Mouse (Mus musculus): Measurements from ENCODE around the gene Gbe1. TPM values are rescaled to one million over a fixed set of nuclear protein-coding genes. Genes with fewer than 3 reads are reported as not detected.

Gbe1 gene
- total RNA-seq, 1 experiment = 4.4 TPM

- H3K9me3 ChIP-seq (ENCODE audit: control insufficient read depth, insufficient read depth, low read depth, low read length) = no peaks in the 10 kb centered on the region
- no peak overlapping the region for H3K9ac ChIP-seq (ENCODE audit: insufficient read depth, low read depth, low read length, poor library complexity, severe bottlenecking)
- H3K27ac ChIP-seq (ENCODE audit: insufficient read depth, low read depth, low read length, poor library complexity, severe bottlenecking) = no peak overlapping the region
- H3K36me3 ChIP-seq (ENCODE audit: control insufficient read depth, insufficient read depth, low read length, poor library complexity, severe bottlenecking) = no peaks in the 10 kb centered on the region
- H3K4me1 ChIP-seq (ENCODE audit: control insufficient read depth in 2 of 2, insufficient read depth in 2 of 2, low read length in 2 of 2, poor library complexity in 1 of 2) = no peaks in the 10 kb centered on the region
- peak; percentile 51 for DNase-seq (ENCODE audit: low read depth, low spot score)
- in situ Hi-C loops (cut with MboI; ENCODE audit: low sequenced_read_pairs in 2 of 2, unreplicated experiment in 2 of 2) = loop anchor here in 1 of 2 experiments (10.0 kb wide), 1 partner anchor 144 kb away; no protein-coding TSS in a partner anchor
- no peak overlapping the region for H3K4me3 ChIP-seq (ENCODE audit: insufficient read depth in 1 of 2, low read depth in 1 of 2, low read length in 2 of 2, poor library complexity in 1 of 2, severe bottlenecking in 1 of 2)
- TF ChIP-seq ZC3H11A (IDR thresholded peaks at IDR 0.05; ENCODE audit: borderline replicate concordance, low read depth, low read length) = peak; percentile 58; the same call in 1 of the 2 replicates
- TF ChIP-seq CHD2 (IDR thresholded peaks at IDR 0.05; ENCODE audit: low read depth, low read length) = no peak
These were observed 254.9 kb downstream of the Gbe1 start for GRCm38 (mm10) chr16:70568341-70569265.

GRCm38 (mm10) chr16:70585964-70586363 lies 272.2 kb downstream of the Gbe1 start:
- DNase-seq (ENCODE audit: low read depth, low spot score) = no peak
- Histone ChIP-seq H3K9me3 (ENCODE audit: control insufficient read depth, insufficient read depth, low read depth, low read length) (no peaks in the 10 kb centered on the region), H3K27ac (ENCODE audit: insufficient read depth, low read depth, low read length, poor library complexity, severe bottlenecking) (no peak overlapping the region), H3K9ac (ENCODE audit: insufficient read depth, low read depth, low read length, poor library complexity, severe bottlenecking) (no peak overlapping the region), H3K4me3 (ENCODE audit: insufficient read depth in 1 of 2, low read depth in 1 of 2, low read length in 2 of 2, poor library complexity in 1 of 2, severe bottlenecking in 1 of 2) (no peak overlapping the region), H3K36me3 (ENCODE audit: control insufficient read depth, insufficient read depth, low read length, poor library complexity, severe bottlenecking) (no peaks in the 10 kb centered on the region), H3K4me1 (ENCODE audit: control insufficient read depth in 2 of 2, insufficient read depth in 2 of 2, low read length in 2 of 2, poor library complexity in 1 of 2) (no peaks in the 10 kb centered on the region)
- in situ Hi-C loops (cut with MboI; ENCODE audit: low sequenced_read_pairs in 2 of 2, unreplicated experiment in 2 of 2) = no loop called here
- no peak for TF ChIP-seq MAFK (IDR thresholded peaks at IDR 0.05; ENCODE audit: insufficient read depth, low read depth, low read length)
- no peak for TF ChIP-seq ZNF384 (IDR thresholded peaks at IDR 0.05; ENCODE audit: low read depth, low read length)
- no peak for TF ChIP-seq CHD2 (IDR thresholded peaks at IDR 0.05; ENCODE audit: low read depth, low read length)
- TF ChIP-seq ZC3H11A (IDR thresholded peaks at IDR 0.05; ENCODE audit: borderline replicate concordance, low read depth, low read length) = no peak
- no peak for TF ChIP-seq HCFC1 (IDR thresholded peaks at IDR 0.05; ENCODE audit: borderline replicate concordance, insufficient read depth, low read length)

GRCm38 (mm10) chr16:70602326-70602725 lies 288.6 kb downstream of the Gbe1 start:
- in situ Hi-C loops (cut with MboI; ENCODE audit: low sequenced_read_pairs in 2 of 2, unreplicated experiment in 2 of 2) = no loop called here
- DNase-seq (ENCODE audit: low read depth, low spot score) = no peak

GRCm38 (mm10) chr16:70608358-70608757 lies 294.6 kb downstream of the Gbe1 start:
- no peak for DNase-seq (ENCODE audit: low read depth, low spot score)
- Histone ChIP-seq H3K4me1 (ENCODE audit: control insufficient read depth in 2 of 2, insufficient read depth in 2 of 2, low read length in 2 of 2, poor library complexity in 1 of 2) (no peaks in the 10 kb centered on the region), H3K36me3 (ENCODE audit: control insufficient read depth, insufficient read depth, low read length, poor library complexity, severe bottlenecking) (no peaks in the 10 kb centered on the region), H3K9me3 (ENCODE audit: control insufficient read depth, insufficient read depth, low read depth, low read length) (no peaks in the 10 kb centered on the region), H3K27ac (ENCODE audit: insufficient read depth, low read depth, low read length, poor library complexity, severe bottlenecking) (no peak overlapping the region), H3K9ac (ENCODE audit: insufficient read depth, low read depth, low read length, poor library complexity, severe bottlenecking) (no peak overlapping the region), H3K4me3 (ENCODE audit: insufficient read depth in 1 of 2, low read depth in 1 of 2, low read length in 2 of 2, poor library complexity in 1 of 2, severe bottlenecking in 1 of 2) (no peak overlapping the region)
- no peak for TF ChIP-seq ZC3H11A (IDR thresholded peaks at IDR 0.05; ENCODE audit: borderline replicate concordance, low read depth, low read length)
- no peak for TF ChIP-seq CHD2 (IDR thresholded peaks at IDR 0.05; ENCODE audit: low read depth, low read length)
- no peak for TF ChIP-seq MAFK (IDR thresholded peaks at IDR 0.05; ENCODE audit: insufficient read depth, low read depth, low read length)
- TF ChIP-seq HCFC1 (IDR thresholded peaks at IDR 0.05; ENCODE audit: borderline replicate concordance, insufficient read depth, low read length) = no peak
- TF ChIP-seq ZNF384 (IDR thresholded peaks at IDR 0.05; ENCODE audit: low read depth, low read length) = no peak
- in situ Hi-C loops (cut with MboI; ENCODE audit: low sequenced_read_pairs in 2 of 2, unreplicated experiment in 2 of 2) = no loop called here

More at GRCm38 (mm10) chr16:70602326-70602725, 288.6 kb downstream of the Gbe1 start:
- no peak overlapping the region for H3K9ac ChIP-seq (ENCODE audit: insufficient read depth, low read depth, low read length, poor library complexity, severe bottlenecking)
- H3K9me3 ChIP-seq (ENCODE audit: control insufficient read depth, insufficient read depth, low read depth, low read length) = no peaks in the 10 kb centered on the region
- no peaks in the 10 kb centered on the region for H3K4me1 ChIP-seq (ENCODE audit: control insufficient read depth in 2 of 2, insufficient read depth in 2 of 2, low read length in 2 of 2, poor library complexity in 1 of 2)
- H3K4me3 ChIP-seq (ENCODE audit: insufficient read depth in 1 of 2, low read depth in 1 of 2, low read length in 2 of 2, poor library complexity in 1 of 2, severe bottlenecking in 1 of 2) = no peak overlapping the region
- H3K27ac ChIP-seq (ENCODE audit: insufficient read depth, low read depth, low read length, poor library complexity, severe bottlenecking) = no peak overlapping the region
- TF ChIP-seq HCFC1 (IDR thresholded peaks at IDR 0.05; ENCODE audit: borderline replicate concordance, insufficient read depth, low read length) (no peak), MAFK (IDR thresholded peaks at IDR 0.05; ENCODE audit: insufficient read depth, low read depth, low read length) (no peak), CHD2 (IDR thresholded peaks at IDR 0.05; ENCODE audit: low read depth, low read length) (no peak), ZNF384 (IDR thresholded peaks at IDR 0.05; ENCODE audit: low read depth, low read length) (no peak), ZC3H11A (IDR thresholded peaks at IDR 0.05; ENCODE audit: borderline replicate concordance, low read depth, low read length) (no peak)
- no peaks in the 10 kb centered on the region for H3K36me3 ChIP-seq (ENCODE audit: control insufficient read depth, insufficient read depth, low read length, poor library complexity, severe bottlenecking)
